Mouse (Mus musculus) myocyte (in vitro differentiated cells): ENCODE measurements around the gene Acot5. TPM values are rescaled to one million over a fixed set of nuclear protein-coding genes. Genes with fewer than 3 reads are reported as not detected.
"Not testable (repeated sequence)": the region's sequence is repeated elsewhere in the genome, so short reads cannot be mapped to it uniquely, and the experiment has no call there.

Source experiments
- H3K27me3 ChIP-seq: one replicate; pipeline ENCODE4 v1.6.1; 2011; ENCODE audit not compliant: control insufficient read depth, insufficient read depth, insufficient read length
- H3K36me3 ChIP-seq: one replicate; pipeline ENCODE4 v1.6.1; 2011; ENCODE audit not compliant: control insufficient read depth, insufficient read depth
- H3K4me2 ChIP-seq: one replicate; pipeline ENCODE4 v1.6.1; 2011; ENCODE audit warnings: low read depth, control low read depth
- H3K4me3 ChIP-seq: one replicate; pipeline ENCODE4 v1.5.1; 2011; ENCODE audit warnings: mild to moderate bottlenecking, control low read depth, moderate library complexity
- H3K79me2 ChIP-seq: one replicate; pipeline ENCODE4 v1.6.1; 2011; ENCODE audit not compliant: control insufficient read depth, insufficient read depth
- H3ac ChIP-seq: one replicate; pipeline ENCODE4 v1.6.1; 2011; ENCODE audit not compliant: control insufficient read depth, insufficient read length
- CEBPB ChIP-seq: IDR thresholded peaks from 2 replicates; pipeline ENCODE4 v1.6.1; 2011; ENCODE audit warnings: mild to moderate bottlenecking, moderate library complexity; ENCODE audit not compliant: poor library complexity, insufficient read depth, severe bottlenecking
- E2F4 ChIP-seq: IDR thresholded peaks from one replicate; pipeline ENCODE4 v1.6.1; 2011; ENCODE audit warnings: mild to moderate bottlenecking, control low read depth, moderate library complexity; ENCODE audit not compliant: insufficient read depth
- MAX ChIP-seq: IDR thresholded peaks from one replicate; pipeline ENCODE4 v1.6.1; 2011; ENCODE audit warnings: low read depth, mild to moderate bottlenecking, control low read depth
- MYOD1 ChIP-seq, 3 experiments: IDR thresholded peaks; one replicate each; pipeline ENCODE4 v1.6.1; 2011; ENCODE audit warnings: control low read depth in 2 of 3, low read depth in 2 of 3, mild to moderate bottlenecking in 2 of 3, moderate library complexity in 1 of 3; ENCODE audit not compliant: insufficient read length in 2 of 3, control insufficient read depth in 1 of 3
- MYOG ChIP-seq, 3 experiments: IDR thresholded peaks; one replicate each; pipeline ENCODE4 v1.6.1; 2011; ENCODE audit warnings: control low read depth in 2 of 3, low read depth in 2 of 3, mild to moderate bottlenecking in 2 of 3; ENCODE audit not compliant: insufficient read length in 2 of 3, control insufficient read depth in 1 of 3, insufficient read depth in 1 of 3
- POLR2A ChIP-seq: IDR thresholded peaks from one replicate; pipeline ENCODE4 v1.6.1; 2011; ENCODE audit warnings: low read depth, mild to moderate bottlenecking, control low read depth, moderate library complexity; ENCODE audit not compliant: insufficient read length
- POLR2AphosphoS2 ChIP-seq: IDR thresholded peaks from one replicate; pipeline ENCODE4 v1.6.1; 2011; ENCODE audit warnings: low read depth, control low read depth; ENCODE audit not compliant: insufficient read length
- REST ChIP-seq: IDR thresholded peaks from one replicate; pipeline ENCODE4 v1.6.1; 2011; ENCODE audit warnings: mild to moderate bottlenecking, control low read depth, moderate library complexity; ENCODE audit not compliant: insufficient read depth, insufficient read length
- SRF ChIP-seq: IDR thresholded peaks from one replicate; pipeline ENCODE4 v1.6.1; 2011; ENCODE audit warnings: low read depth; ENCODE audit not compliant: control insufficient read depth, insufficient read length
- TCF12 ChIP-seq: IDR thresholded peaks from one replicate; pipeline ENCODE4 v1.6.1; 2011; ENCODE audit warnings: mild to moderate bottlenecking, control low read depth; ENCODE audit not compliant: poor library complexity, insufficient read depth, severe bottlenecking
- TCF3 ChIP-seq: IDR thresholded peaks from one replicate; pipeline ENCODE4 v1.6.1; 2011; ENCODE audit warnings: low read depth, control low read depth; ENCODE audit not compliant: insufficient read length
- USF1 ChIP-seq: IDR thresholded peaks from one replicate; pipeline ENCODE4 v1.6.1; 2011; ENCODE audit warnings: low read depth, mild to moderate bottlenecking, control low read depth, moderate library complexity
- polyA plus RNA-seq: library from polyadenylated mRNA; unstranded; fragments of >200 nt; fragmentation: generic; extraction: Trizol; gene quantifications from one replicate; pipeline ENCODE4 v1.2.1, GENCODE M21; 2012; ENCODE audit warnings: missing spikeins

Gene Acot5
- polyA plus RNA-seq, 1 experiment: not detected

- H3ac ChIP-seq: no peak overlapping the region
- no peaks in the 10 kb centered on the region for H3K79me2 ChIP-seq
- H3K27me3 ChIP-seq: peaks cover 22% of the 10 kb centered on the region
- no peaks in the 10 kb centered on the region for H3K36me3 ChIP-seq
- no peak for TF ChIP-seq REST
- TF ChIP-seq MAX: no peak
- no peak for TF ChIP-seq SRF
- no peak for TF ChIP-seq E2F4
- no peak for TF ChIP-seq POLR2AphosphoS2
- TF ChIP-seq POLR2A: no peak
- no peak overlapping the region for H3K4me3 ChIP-seq
- no peak overlapping the region for H3K4me2 ChIP-seq
These were observed 5.3 kb upstream of the Acot5 start for GRCm38 (mm10) chr12:84063833-84064232.

DNA sequence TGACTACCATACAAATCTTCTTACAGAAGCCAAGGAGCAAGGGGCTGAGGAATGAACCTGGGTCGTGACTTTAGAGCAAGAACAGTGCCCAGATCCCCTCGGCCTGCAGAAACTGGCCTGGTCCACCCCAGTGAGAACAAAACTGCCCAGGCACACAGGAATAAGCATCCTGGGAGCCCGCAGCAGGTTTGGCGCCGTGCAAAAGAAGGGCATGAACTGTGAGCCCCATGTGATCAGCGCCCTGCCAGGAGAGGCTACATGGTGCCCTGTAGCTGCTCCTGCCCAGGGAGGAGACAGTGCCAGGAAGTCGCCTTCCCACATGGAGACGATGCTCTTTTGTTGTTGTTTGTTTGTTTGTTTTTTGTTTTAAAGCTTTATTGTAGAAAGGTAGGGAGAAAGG, 4.5 kb upstream of the Acot5 start:
- TF ChIP-seq USF1 (no peak), SRF (no peak)

DNA sequence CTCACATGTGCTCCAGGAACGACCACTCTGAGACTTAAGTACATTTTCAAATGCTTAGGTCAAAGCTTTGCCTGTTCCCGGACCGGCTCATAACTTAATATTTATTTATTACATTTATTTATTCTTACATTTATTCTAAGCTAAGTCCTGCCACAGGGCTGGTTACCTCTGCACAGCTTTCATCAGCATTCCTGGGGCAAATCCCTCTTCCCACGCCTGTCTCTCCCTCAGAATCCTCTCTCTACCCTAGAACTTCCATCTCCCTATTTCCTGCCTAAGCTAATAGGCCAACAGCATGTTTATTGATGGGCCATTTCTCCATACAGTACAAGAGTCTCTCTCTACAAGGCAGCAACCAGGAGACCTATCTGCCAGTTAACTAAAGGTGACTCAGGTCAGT, 1.4 kb upstream of the Acot5 start:
- H3K4me3 ChIP-seq: no peak overlapping the region
- H3ac ChIP-seq: no peak overlapping the region
- peaks cover 42% of the 10 kb centered on the region for H3K27me3 ChIP-seq
- no peaks in the 10 kb centered on the region for H3K79me2 ChIP-seq
- no peaks in the 10 kb centered on the region for H3K36me3 ChIP-seq
- H3K4me2 ChIP-seq: no peak overlapping the region
- no peak for TF ChIP-seq SRF
- no peak for TF ChIP-seq USF1
- TF ChIP-seq POLR2A: no peak
- no peak for TF ChIP-seq REST
- no peak for TF ChIP-seq TCF12

More for the DNA sequence above, 4.5 kb upstream of the Acot5 start:
- Histone ChIP-seq H3K79me2 (no peaks in the 10 kb centered on the region), H3K27me3 (peaks cover 29% of the 10 kb centered on the region), H3K36me3 (no peaks in the 10 kb centered on the region), H3K4me3 (no peak overlapping the region), H3ac (no peak overlapping the region), H3K4me2 (no peak overlapping the region)

- H3K79me2 ChIP-seq: no peaks in the 10 kb centered on the region
- TF ChIP-seq TCF12 (no peak), CEBPB (no peak), TCF3 (no peak), POLR2A (no peak), MAX (no peak), POLR2AphosphoS2 (no peak)
- H3K4me3 ChIP-seq: no peak overlapping the region
- H3K4me2 ChIP-seq: no peak overlapping the region
- no peaks in the 10 kb centered on the region for H3K36me3 ChIP-seq
- no peak overlapping the region for H3ac ChIP-seq
- H3K27me3 ChIP-seq: peaks cover 47% of the 10 kb centered on the region
These were observed 829 bp upstream of the Acot5 start for GRCm38 (mm10) chr12:84068296-84068695.

DNA sequence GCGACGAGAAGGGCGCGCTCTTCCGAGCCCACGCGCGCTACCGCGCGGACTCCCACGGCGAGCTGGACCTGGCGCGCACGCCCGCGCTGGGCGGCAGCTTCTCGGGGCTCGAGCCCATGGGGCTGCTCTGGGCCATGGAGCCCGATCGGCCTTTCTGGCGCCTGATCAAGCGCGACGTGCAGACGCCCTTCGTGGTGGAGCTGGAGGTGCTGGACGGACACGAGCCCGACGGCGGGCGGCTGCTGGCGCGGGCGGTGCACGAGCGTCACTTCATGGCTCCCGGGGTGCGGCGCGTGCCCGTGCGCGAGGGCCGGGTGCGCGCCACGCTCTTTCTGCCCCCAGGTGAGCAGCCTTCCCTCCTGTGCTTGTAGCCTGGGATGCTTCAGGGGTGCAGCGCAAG, 457 bp downstream of the Acot5 start:
- peaks cover 54% of the 10 kb centered on the region for H3K27me3 ChIP-seq
- not testable (repeated sequence) for H3K4me2 ChIP-seq, H3K79me2 ChIP-seq, H3ac ChIP-seq, H3K4me3 ChIP-seq, H3K36me3 ChIP-seq

DNA sequence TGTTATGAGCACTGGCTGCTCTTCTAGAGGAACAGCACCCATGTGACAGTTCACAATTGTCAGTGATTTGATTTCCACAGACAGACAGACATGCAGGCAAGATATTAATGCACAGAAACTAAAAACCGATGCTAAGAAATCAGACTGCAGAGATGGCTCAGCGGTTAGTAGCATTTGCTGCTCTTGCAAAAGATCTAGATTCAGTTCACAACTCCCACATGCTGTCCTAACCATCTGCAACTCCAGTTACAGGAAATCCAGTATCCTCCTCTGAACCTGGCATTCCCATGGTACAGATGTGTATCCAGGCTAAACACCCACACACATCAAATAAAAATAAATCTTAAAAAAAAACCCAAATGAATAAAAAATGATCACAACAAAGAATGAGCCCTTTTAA, 2.6 kb downstream of the Acot5 start:
- no peak overlapping the region for H3K4me3 ChIP-seq
- no peak overlapping the region for H3K4me2 ChIP-seq
- no peak for TF ChIP-seq REST
- no peak for TF ChIP-seq TCF3
- no peak for TF ChIP-seq E2F4
- no peak for TF ChIP-seq MYOG (IDR thresholded peaks at IDR 0.05; ENCODE audit: control insufficient read depth in 1 of 3, insufficient read depth in 1 of 3, insufficient read length in 2 of 3, low read depth in 2 of 3)
- H3K27me3 ChIP-seq: peaks cover 48% of the 10 kb centered on the region
- H3ac ChIP-seq: no peak overlapping the region
- H3K79me2 ChIP-seq: no peaks in the 10 kb centered on the region
- no peaks in the 10 kb centered on the region for H3K36me3 ChIP-seq

DNA sequence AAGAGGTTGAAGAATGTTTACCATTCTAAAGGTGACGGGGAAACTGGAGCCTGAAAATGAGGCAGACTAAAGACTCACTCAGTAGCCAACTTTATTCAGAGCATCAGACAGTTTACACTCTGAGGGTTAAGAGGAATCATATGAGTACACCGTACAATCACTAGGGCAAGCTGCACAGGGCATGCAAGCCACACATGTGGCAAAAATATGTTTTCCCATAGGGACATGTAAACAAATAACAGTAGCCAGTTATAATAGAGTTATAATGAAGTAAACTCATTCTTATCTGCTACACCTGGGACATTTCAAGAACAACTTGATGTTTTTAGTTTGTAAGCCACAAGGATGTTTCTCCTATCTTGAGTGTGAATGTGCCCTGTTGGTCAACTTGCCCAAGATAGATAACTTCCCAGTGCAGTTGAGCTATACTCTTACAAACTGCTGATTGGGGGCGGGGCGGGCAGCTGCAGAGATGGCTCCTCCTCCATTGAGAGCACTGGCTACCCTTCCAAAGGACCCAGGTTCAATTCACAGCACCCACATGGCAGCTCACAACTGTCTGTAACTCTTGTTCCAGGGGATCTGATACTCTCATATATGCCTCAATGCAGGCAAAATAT, 8.4 kb downstream of the Acot5 start:
- Histone ChIP-seq H3K4me3 (no peak overlapping the region), H3K36me3 (no peaks in the 10 kb centered on the region), H3ac (no peak overlapping the region), H3K79me2 (no peaks in the 10 kb centered on the region), H3K27me3 (peaks cover 22% of the 10 kb centered on the region), H3K4me2 (no peak overlapping the region)
- TF ChIP-seq E2F4: no peak
- TF ChIP-seq MYOD1 (IDR thresholded peaks at IDR 0.05; ENCODE audit: control insufficient read depth in 1 of 3, insufficient read length in 2 of 3, low read depth in 2 of 3): no peak
- TF ChIP-seq POLR2AphosphoS2: no peak
- TF ChIP-seq SRF: no peak
- no peak for TF ChIP-seq TCF3
- TF ChIP-seq REST: no peak
- TF ChIP-seq USF1: no peak
- TF ChIP-seq TCF12: no peak
- TF ChIP-seq MAX: no peak
- TF ChIP-seq MYOG (IDR thresholded peaks at IDR 0.05; ENCODE audit: control insufficient read depth in 1 of 3, insufficient read depth in 1 of 3, insufficient read length in 2 of 3, low read depth in 2 of 3): no peak
- TF ChIP-seq CEBPB: no peak
